Mouse (Mus musculus) ES-Bruce4 (cell line): ENCODE results near the gene Pip5k1b.

Experiments
- CTCF ChIP-seq: IDR thresholded peaks from one replicate; pipeline ENCODE4 v1.8.1; 2011; ENCODE audit warnings: low read depth, low read length
- EP300 ChIP-seq: IDR thresholded peaks from 2 replicates; pipeline ENCODE4 v1.6.1; 2011; ENCODE audit warnings: low read depth, low read length; ENCODE audit not compliant: insufficient read depth
- POLR2A ChIP-seq: IDR thresholded peaks from one replicate; pipeline ENCODE4 v1.8.1; 2011; ENCODE audit warnings: low read length; ENCODE audit not compliant: insufficient read depth

DNA sequence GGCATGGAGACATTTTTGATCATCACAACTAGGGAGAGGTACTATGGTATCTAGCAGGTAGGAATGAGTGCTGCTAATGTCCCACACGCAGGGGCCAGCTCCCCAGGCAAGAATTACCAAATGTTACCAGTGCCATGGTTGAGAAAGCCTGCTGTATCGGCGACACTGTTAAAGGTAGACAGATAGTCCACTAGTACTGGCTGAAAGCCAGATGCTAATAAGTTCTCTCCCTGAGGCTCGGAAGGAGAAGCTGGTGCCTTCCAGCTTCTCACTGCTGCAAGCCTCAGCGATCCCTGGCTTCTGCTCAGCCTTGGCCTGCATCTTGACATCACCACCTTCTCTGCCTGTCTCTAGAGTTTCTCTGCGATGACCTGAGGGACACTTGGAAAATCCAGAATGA is 46.3 kb downstream of the Pip5k1b start:
- TF ChIP-seq POLR2A, result no peak
- no peak for TF ChIP-seq CTCF
- no peak for TF ChIP-seq EP300
